8 mouse cellular contexts compared by ENCODE assay signal in genomic region chr2:52958535-52959290, GRCm38 (mm10).
DNase-seq lines count a peak whose midpoint lies in the region; ATAC-seq and TF ChIP-seq lines count a peak whose summit lies in the region.

No protein-coding gene starts in this region.

- ATAC-seq in heart, embryonic 14.5 days (ENCODE audit: insufficient number of reproducible peaks, insufficient read depth, low FRiP score, low read depth) = peak; percentile 82
- peak; percentile 87 for ATAC-seq in kidney, embryonic 16.5 days (ENCODE audit: low FRiP score, low TSS enrichment)
- ATAC-seq in CD4-positive, CD25-positive, alpha-beta regulatory T cell, adult 4 months = no peak

- no peaks in the 10 kb centered on the region for H3K9me3 ChIP-seq in ES-Bruce4 (replicated peaks; ENCODE audit: control insufficient read depth, insufficient read depth, low read length, poor library complexity, severe bottlenecking)
- H3K9me3 ChIP-seq in heart, embryonic 14.5 days (ENCODE audit: control insufficient read depth, low read length) = no peaks in the 10 kb centered on the region
- no peaks in the 10 kb centered on the region for H3K9me3 ChIP-seq in kidney, embryonic 16.5 days (ENCODE audit: low read length)

- H3K27ac ChIP-seq in ES-Bruce4 (ENCODE audit: insufficient read depth, low read length) = peak overlapping the region; percentile 99
- peak overlapping the region; percentile 27; the same call in 1 of the 2 replicates for H3K27ac ChIP-seq in bone marrow, adult 2 months (ENCODE audit: control insufficient read depth, insufficient read depth, low read depth, low read length, poor library complexity)
- peak overlapping the region; percentile 70 for H3K27ac ChIP-seq in embryonic fibroblast, embryonic 13.5 days (ENCODE audit: insufficient read depth, low read length)
- H3K27ac ChIP-seq in heart, embryonic 14.5 days (replicated peaks in 1 of 2; ENCODE audit: control insufficient read depth in 1 of 2, insufficient read depth in 1 of 2, low read depth in 2 of 2, low read length in 2 of 2) = 0 out of 4 replicates have a peak overlapping the region, but pooled peaks of 1 of the 2 experiments have one; percentile 8
- peak overlapping the region; percentile 57 for H3K27ac ChIP-seq in kidney, embryonic 16.5 days (ENCODE audit: low read length)

- peak; percentile 92 for TF ChIP-seq EP300 in ES-Bruce4 (IDR thresholded peaks at IDR 0.05; ENCODE audit: insufficient read depth, low read depth, low read length)

- peak overlapping the region; percentile 54 for H3K4me3 ChIP-seq in ES-Bruce4 (ENCODE audit: low read depth, low read length)
- H3K4me3 ChIP-seq in bone marrow, adult 2 months (replicated peaks; ENCODE audit: control insufficient read depth, low read depth, low read length) = no peak overlapping the region
- no peak overlapping the region for H3K4me3 ChIP-seq in embryonic fibroblast, embryonic 13.5 days (ENCODE audit: insufficient read depth, low read length)
- peak overlapping the region; percentile 17 to 21; a peak in 3 of 4 replicates for H3K4me3 ChIP-seq in heart, embryonic 14.5 days (ENCODE audit: control insufficient read depth in 1 of 2, insufficient read depth in 1 of 2, low read depth in 1 of 2, low read length in 2 of 2)
- peak overlapping the region; percentile 7; the same call in 1 of the 2 replicates for H3K4me3 ChIP-seq in kidney, embryonic 16.5 days (ENCODE audit: low read length)

- TF ChIP-seq POLR2A in ES-Bruce4 (IDR thresholded peaks at IDR 0.05; ENCODE audit: insufficient read depth, low read length) = no peak
- no peak for TF ChIP-seq POLR2A in bone marrow, adult 2 months (IDR thresholded peaks at IDR 0.05; ENCODE audit: borderline replicate concordance, control insufficient read depth, low read depth, low read length)
- TF ChIP-seq POLR2A in embryonic fibroblast, embryonic 13.5 days (IDR thresholded peaks at IDR 0.05; ENCODE audit: low read depth, low read length) = no peak

- H3K4me2 ChIP-seq in heart, embryonic 14.5 days (ENCODE audit: low read length) = peak overlapping the region; percentile 66
- peak overlapping the region; percentile 45 for H3K4me2 ChIP-seq in kidney, embryonic 16.5 days (replicated peaks; ENCODE audit: low read depth, low read length)

- peaks cover 15% of the 10 kb centered on the region for H3K4me1 ChIP-seq in ES-Bruce4 (ENCODE audit: control insufficient read depth, insufficient read depth, low read length)
- H3K4me1 ChIP-seq in bone marrow, adult 2 months (ENCODE audit: control insufficient read depth, insufficient read depth, low read length) = peaks cover 3% of the 10 kb centered on the region; the same call in 1 of the 2 replicates
- peaks cover 24% of the 10 kb centered on the region for H3K4me1 ChIP-seq in embryonic fibroblast, embryonic 13.5 days (ENCODE audit: control insufficient read depth, insufficient read depth, low read length)
- H3K4me1 ChIP-seq in heart, embryonic 14.5 days (ENCODE audit: control insufficient read depth in 2 of 2, insufficient read depth in 2 of 2, low read length in 2 of 2) = peaks cover 10 to 14% of the 10 kb centered on the region in 2 experiments
- H3K4me1 ChIP-seq in kidney, embryonic 16.5 days (ENCODE audit: insufficient read depth, low read length) = peaks cover 43% of the 10 kb centered on the region

- 20% methylated on average over 15 of the region's 15 CpGs for WGBS in bone marrow, adult 2 months
- WGBS in heart, embryonic 14.5 days = 6% methylated on average over 15 of the region's 15 CpGs
- 9% methylated on average over 15 of the region's 15 CpGs for WGBS in kidney, embryonic 16.5 days

- peak; percentile 79 for DNase-seq in lung, postnatal 10 days
- DNase-seq in retina, embryonic 14.5 days (ENCODE audit: low spot score) = peak; percentile 71

- H3K27me3 ChIP-seq in ES-Bruce4 (ENCODE audit: control insufficient read depth, insufficient read depth, low read length, poor library complexity, severe bottlenecking) = no peaks in the 10 kb centered on the region
- H3K27me3 ChIP-seq in heart, embryonic 14.5 days (ENCODE audit: control insufficient read depth, insufficient read depth, low read length) = no peaks in the 10 kb centered on the region
- no peaks in the 10 kb centered on the region for H3K27me3 ChIP-seq in kidney, embryonic 16.5 days (ENCODE audit: insufficient read depth, low read length)

- H3K36me3 ChIP-seq in ES-Bruce4 (ENCODE audit: control insufficient read depth, insufficient read depth, low read length, poor library complexity, severe bottlenecking) = no peaks in the 10 kb centered on the region
- H3K36me3 ChIP-seq in heart, embryonic 14.5 days (ENCODE audit: control insufficient read depth, insufficient read depth, low read length) = no peaks in the 10 kb centered on the region
- no peaks in the 10 kb centered on the region for H3K36me3 ChIP-seq in kidney, embryonic 16.5 days (ENCODE audit: insufficient read depth, low read length)

- peak overlapping the region; percentile 66 for H3K9ac ChIP-seq in ES-Bruce4 (ENCODE audit: low read depth, poor library complexity, severe bottlenecking)
- H3K9ac ChIP-seq in heart, embryonic 14.5 days (ENCODE audit: low read length) = peak overlapping the region; percentile 49
- H3K9ac ChIP-seq in kidney, embryonic 16.5 days (replicated peaks; ENCODE audit: low read length) = 0 out of 2 replicates have a peak overlapping the region, but pooled peaks have one; percentile 6

- no peak for TF ChIP-seq CTCF in ES-Bruce4 (IDR thresholded peaks at IDR 0.05; ENCODE audit: low read depth, low read length)
- no peak for TF ChIP-seq CTCF in bone marrow, adult 2 months (IDR thresholded peaks at IDR 0.05; ENCODE audit: control insufficient read depth, insufficient read depth, low read length)
- no peak for TF ChIP-seq CTCF in embryonic fibroblast, embryonic 13.5 days (IDR thresholded peaks at IDR 0.05; ENCODE audit: borderline replicate concordance, insufficient read depth, low read length)

Comparison
In these comparisons a context has a peak if more than half of its experiments do, and no peak if none do; other contexts are left out.
1. H3K4me3 ChIP-seq: peak in ES-Bruce4 (single experiment), heart, embryonic 14.5 days (2 of 2) and kidney, embryonic 16.5 days (single experiment); none in bone marrow, adult 2 months (single experiment) and embryonic fibroblast, embryonic 13.5 days (single experiment).
2. H3K9ac ChIP-seq: peak in every context shown above with its lines; median percentile 66 in ES-Bruce4; 49 in heart, embryonic 14.5 days; 6 in kidney, embryonic 16.5 days.